Mouse (Mus musculus) C2C12 (cell line): Measurements from ENCODE around the gene Snx1. TPM values are rescaled to one million over a fixed set of nuclear protein-coding genes. Genes with fewer than 3 reads are reported as not detected.

ENCODE experiments used
- H3K27me3 ChIP-seq: one replicate; pipeline ENCODE4 v1.6.1; 2011; ENCODE audit not compliant: control insufficient read depth, insufficient read depth, insufficient read length
- H3K36me3 ChIP-seq: one replicate; pipeline ENCODE4 v1.6.1; 2011; ENCODE audit not compliant: control insufficient read depth, insufficient read depth
- H3K4me3 ChIP-seq: one replicate; pipeline ENCODE4 v1.5.1; 2011; ENCODE audit warnings: mild to moderate bottlenecking, control low read depth; ENCODE audit not compliant: poor library complexity, insufficient read depth, severe bottlenecking
- H3K79me2 ChIP-seq: one replicate; pipeline ENCODE4 v1.6.1; 2011; ENCODE audit not compliant: control insufficient read depth, insufficient read depth
- H3K79me3 ChIP-seq: one replicate; pipeline ENCODE4 v1.6.1; 2011; ENCODE audit warnings: low read depth, control low read depth
- H3ac ChIP-seq: one replicate; pipeline ENCODE3; 2011; ENCODE audit warnings: low read depth; ENCODE audit not compliant: control insufficient read depth, insufficient read length
- CEBPB ChIP-seq: IDR thresholded peaks from one replicate; pipeline ENCODE4 v1.6.1; 2011; ENCODE audit warnings: low read depth, mild to moderate bottlenecking, control low read depth, moderate library complexity
- CTCF ChIP-seq: IDR thresholded peaks from one replicate; pipeline ENCODE4 v1.5.1; 2011; ENCODE audit not compliant: control insufficient read depth, insufficient read depth, insufficient read length
- FOSL1 ChIP-seq: IDR thresholded peaks from one replicate; pipeline ENCODE4 v1.8.0; 2011; ENCODE audit warnings: mild to moderate bottlenecking, low read length; ENCODE audit not compliant: poor library complexity, insufficient read depth, severe bottlenecking
- MAX ChIP-seq: IDR thresholded peaks from one replicate; pipeline ENCODE4 v1.6.1; 2011; ENCODE audit warnings: mild to moderate bottlenecking, control low read depth
- MYOD1 ChIP-seq: IDR thresholded peaks from one replicate; pipeline ENCODE4 v1.6.1; 2011; ENCODE audit warnings: low read depth; ENCODE audit not compliant: control insufficient read depth, insufficient read length
- MYOG ChIP-seq: IDR thresholded peaks from one replicate; pipeline ENCODE4 v1.6.1; 2011; ENCODE audit not compliant: control insufficient read depth, insufficient read length; ENCODE audit errors: extremely low read depth
- USF1 ChIP-seq: IDR thresholded peaks from one replicate; pipeline ENCODE4 v1.6.1; 2011; ENCODE audit warnings: low read depth, mild to moderate bottlenecking, control low read depth, moderate library complexity
- polyA plus RNA-seq: library from polyadenylated mRNA; unstranded; fragments of >200 nt; fragmentation: generic; extraction: Trizol; gene quantifications from one replicate; pipeline ENCODE4 v1.2.1, GENCODE M21; 2012; ENCODE audit warnings: missing spikeins

Gene Snx1
- polyA plus RNA-seq, 1 experiment = 69.9 TPM

- Histone ChIP-seq H3K4me3 (no peak overlapping the region), H3K27me3 (no peaks in the 10 kb centered on the region), H3K79me3 (no peaks in the 10 kb centered on the region), H3ac (no peak overlapping the region), H3K36me3 (no peaks in the 10 kb centered on the region), H3K79me2 (no peaks in the 10 kb centered on the region)
- TF ChIP-seq MYOG (no peak), MAX (no peak), MYOD1 (no peak), USF1 (no peak), CTCF (no peak), CEBPB (no peak), FOSL1 (no peak)
Measured at GRCm38 (mm10) chr9:66049931-66050601, 76.3 kb downstream of the Snx1 start.

- H3K4me3 ChIP-seq = no peak overlapping the region
- H3K36me3 ChIP-seq = peaks cover 9% of the 10 kb centered on the region
- no peak overlapping the region for H3ac ChIP-seq
- TF ChIP-seq MYOD1 = no peak
- TF ChIP-seq USF1 = no peak
- no peak for TF ChIP-seq CEBPB
- no peak for TF ChIP-seq FOSL1
- TF ChIP-seq MAX = no peak
- TF ChIP-seq MYOG = no peak
- TF ChIP-seq CTCF = no peak
- H3K79me3 ChIP-seq = no peaks in the 10 kb centered on the region
- no peaks in the 10 kb centered on the region for H3K79me2 ChIP-seq
- no peaks in the 10 kb centered on the region for H3K27me3 ChIP-seq
Measured at GRCm38 (mm10) chr9:66043241-66043640, 83.1 kb downstream of the Snx1 start.

- no peak overlapping the region for H3K4me3 ChIP-seq
- H3K27me3 ChIP-seq = no peaks in the 10 kb centered on the region
- no peak overlapping the region for H3ac ChIP-seq
- TF ChIP-seq MYOG (no peak), FOSL1 (no peak), CEBPB (no peak), MYOD1 (no peak), CTCF (no peak), USF1 (no peak), MAX (no peak)
- H3K79me2 ChIP-seq = no peaks in the 10 kb centered on the region
- no peaks in the 10 kb centered on the region for H3K79me3 ChIP-seq
- peaks cover 18% of the 10 kb centered on the region for H3K36me3 ChIP-seq
Measured at GRCm38 (mm10) chr9:66042331-66042730, 84.1 kb downstream of the Snx1 start.

GRCm38 (mm10) chr9:66040801-66041200 is 85.6 kb downstream of the Snx1 start:
- TF ChIP-seq USF1 = no peak
- no peak for TF ChIP-seq CTCF
- TF ChIP-seq MAX = no peak
- Histone ChIP-seq H3K79me2 (no peaks in the 10 kb centered on the region), H3K79me3 (no peaks in the 10 kb centered on the region), H3ac (no peak overlapping the region), H3K4me3 (no peak overlapping the region), H3K36me3 (peaks cover 18% of the 10 kb centered on the region), H3K27me3 (no peaks in the 10 kb centered on the region)

- Histone ChIP-seq H3K36me3 (peaks cover 18% of the 10 kb centered on the region), H3K79me3 (no peaks in the 10 kb centered on the region), H3K27me3 (no peaks in the 10 kb centered on the region), H3K79me2 (no peaks in the 10 kb centered on the region), H3ac (no peak overlapping the region), H3K4me3 (no peak overlapping the region)
- no peak for TF ChIP-seq MYOG
- no peak for TF ChIP-seq CTCF
- no peak for TF ChIP-seq MAX
- TF ChIP-seq FOSL1 = no peak
- no peak for TF ChIP-seq MYOD1
- TF ChIP-seq USF1 = no peak
- TF ChIP-seq CEBPB = no peak
Measured at GRCm38 (mm10) chr9:66039290-66039689, 87.1 kb downstream of the Snx1 start.

- Histone ChIP-seq H3ac (no peak overlapping the region), H3K4me3 (no peak overlapping the region), H3K79me3 (no peaks in the 10 kb centered on the region), H3K79me2 (no peaks in the 10 kb centered on the region), H3K27me3 (no peaks in the 10 kb centered on the region), H3K36me3 (peaks cover 18% of the 10 kb centered on the region)
- TF ChIP-seq CEBPB (no peak), USF1 (no peak), MAX (no peak), MYOG (no peak), CTCF (no peak), FOSL1 (no peak), MYOD1 (no peak)
Measured at GRCm38 (mm10) chr9:66038581-66038980, 87.8 kb downstream of the Snx1 start.

Other genes with a start within 250 kb of the Snx1 start
- 172 TPM for gene Pclaf, start 236.3 kb downstream of the Snx1 start, polyA plus RNA-seq
- gene Trip4, start 217.8 kb downstream of the Snx1 start, polyA plus RNA-seq = 6.2 TPM
- gene Csnk1g1, start 217.7 kb downstream of the Snx1 start, polyA plus RNA-seq = 6.8 TPM
- 781 TPM for gene Ppib, start 66.4 kb downstream of the Snx1 start, polyA plus RNA-seq
- gene Snx22, start 56.9 kb downstream of the Snx1 start, polyA plus RNA-seq = 0.74 TPM
- gene Ciao2a, start within 50 bp of the Snx1 start, polyA plus RNA-seq = 39.7 TPM
- 22.8 TPM for gene Dapk2, start 31.6 kb upstream of the Snx1 start, polyA plus RNA-seq
- 7.8 TPM for gene Herc1, start 223.9 kb upstream of the Snx1 start, polyA plus RNA-seq